Mouse (Mus musculus) frontal cortex, postnatal 25 days (tissue): ENCODE data around the gene Dnah17.
A peak's percentile ranks its signal among the peaks of the same experiment; 100 is the strongest.

Source experiments
- DNase-seq, 2 experiments: peaks; one replicate each; pipeline ENCODE4 v3.0.0; 2022; ENCODE audit warnings: low spot score in 2 of 2

The Dnah17 gene

GRCm38 (mm10) chr11:118085961-118086360 lies 44.5 kb downstream of the Dnah17 start:
- DNase-seq = no peak

GRCm38 (mm10) chr11:118085176-118085575 lies 45.3 kb downstream of the Dnah17 start:
- DNase-seq = no peak

- no peak for DNase-seq
Observed at GRCm38 (mm10) chr11:118084266-118084665, 46.2 kb downstream of the Dnah17 start.

GRCm38 (mm10) chr11:118083811-118084210 lies 46.6 kb downstream of the Dnah17 start:
- DNase-seq = peak; percentile 64

- no peak for DNase-seq
Observed at GRCm38 (mm10) chr11:118082294-118082693, 48.1 kb downstream of the Dnah17 start.

- no peak for DNase-seq
Observed at GRCm38 (mm10) chr11:118079750-118080149, 50.7 kb downstream of the Dnah17 start.

- DNase-seq = no peak
Observed at GRCm38 (mm10) chr11:118076929-118077328, 53.5 kb downstream of the Dnah17 start.

GRCm38 (mm10) chr11:118075035-118075522 lies 55.4 kb downstream of the Dnah17 start:
- DNase-seq = no peak

- no peak for DNase-seq
Observed at GRCm38 (mm10) chr11:118071227-118071912, 59.1 kb downstream of the Dnah17 start.

GRCm38 (mm10) chr11:118068812-118069332 lies 61.6 kb downstream of the Dnah17 start:
- DNase-seq = no peak

- no peak for DNase-seq
Observed at GRCm38 (mm10) chr11:118067588-118067987, 62.8 kb downstream of the Dnah17 start.

GRCm38 (mm10) chr11:118060038-118060437 lies 70.4 kb downstream of the Dnah17 start:
- DNase-seq = no peak

GRCm38 (mm10) chr11:118058872-118059271 lies 71.6 kb downstream of the Dnah17 start:
- no peak for DNase-seq

GRCm38 (mm10) chr11:118058367-118058766 lies 72.1 kb downstream of the Dnah17 start:
- DNase-seq = no peak

- no peak for DNase-seq
Observed at GRCm38 (mm10) chr11:118050174-118050573, 80.3 kb downstream of the Dnah17 start.

GRCm38 (mm10) chr11:118049641-118050040 lies 80.8 kb downstream of the Dnah17 start:
- DNase-seq = no peak

GRCm38 (mm10) chr11:118043293-118043907 lies 87.0 kb downstream of the Dnah17 start:
- no peak for DNase-seq

GRCm38 (mm10) chr11:118042791-118043190 lies 87.6 kb downstream of the Dnah17 start:
- DNase-seq = no peak

GRCm38 (mm10) chr11:118035068-118035467 lies 95.4 kb downstream of the Dnah17 start:
- no peak for DNase-seq

- DNase-seq = no peak
Observed at GRCm38 (mm10) chr11:118034395-118034794, 96.0 kb downstream of the Dnah17 start.

GRCm38 (mm10) chr11:118031134-118031533 lies 99.3 kb downstream of the Dnah17 start:
- DNase-seq = no peak

- DNase-seq = no peak
Observed at GRCm38 (mm10) chr11:118029170-118029569, 101.3 kb downstream of the Dnah17 start.

- DNase-seq = no peak
Observed at GRCm38 (mm10) chr11:118024111-118024510, 106.3 kb downstream of the Dnah17 start.
